Mouse (Mus musculus): ENCODE results near the gene Lemd2. TPM values are rescaled to one million over a fixed set of nuclear protein-coding genes. Genes with fewer than 3 reads are reported as not detected.

Gene Lemd2
- polyA plus RNA-seq, 1 experiment from 2014 or later = 14.5 TPM

- no peak overlapping the region for H3K27ac ChIP-seq (ENCODE audit: low read depth, low read length)
- H3K4me1 ChIP-seq (ENCODE audit: control insufficient read depth, insufficient read depth, low read length) = peaks cover 25% of the 10 kb centered on the region
- H3K9me3 ChIP-seq (ENCODE audit: control insufficient read depth, low read length) = no peaks in the 10 kb centered on the region; the same call in 1 of the 2 replicates
- H3K27me3 ChIP-seq (ENCODE audit: control insufficient read depth, insufficient read depth, low read length) = no peaks in the 10 kb centered on the region
- WGBS = 94% methylated on average over 9 of the region's 9 CpGs
- no peak for ATAC-seq (ENCODE audit: low FRiP score, low TSS enrichment)
- H3K9ac ChIP-seq (ENCODE audit: low read depth, low read length) = no peak overlapping the region
- H3K4me2 ChIP-seq (replicated peaks; ENCODE audit: low read depth, low read length) = no peak overlapping the region
- H3K4me3 ChIP-seq (ENCODE audit: low read length) = no peak overlapping the region
- H3K36me3 ChIP-seq (ENCODE audit: control insufficient read depth, insufficient read depth, low read length) = peaks cover 69% of the 10 kb centered on the region
These were observed 5.1 kb downstream of the Lemd2 start for GRCm38 (mm10) chr17:27199205-27199604.

GRCm38 (mm10) chr17:27196206-27196605 lies 8.1 kb downstream of the Lemd2 start:
- Histone ChIP-seq H3K9me3 (ENCODE audit: control insufficient read depth, low read length) (no peaks in the 10 kb centered on the region), H3K9ac (ENCODE audit: low read depth, low read length) (no peak overlapping the region), H3K4me2 (replicated peaks; ENCODE audit: low read depth, low read length) (no peak overlapping the region), H3K4me1 (ENCODE audit: control insufficient read depth, insufficient read depth, low read length) (peaks cover 9% of the 10 kb centered on the region), H3K27ac (ENCODE audit: low read depth, low read length) (no peak overlapping the region), H3K27me3 (ENCODE audit: control insufficient read depth, insufficient read depth, low read length) (no peaks in the 10 kb centered on the region), H3K4me3 (ENCODE audit: low read length) (no peak overlapping the region), H3K36me3 (ENCODE audit: control insufficient read depth, insufficient read depth, low read length) (peaks cover 91% of the 10 kb centered on the region)
- no peak for ATAC-seq (ENCODE audit: low FRiP score, low TSS enrichment)
- WGBS = 81% methylated on average over 9 of the region's 9 CpGs

- Histone ChIP-seq H3K27ac (ENCODE audit: low read depth, low read length) (no peak overlapping the region), H3K9ac (ENCODE audit: low read depth, low read length) (no peak overlapping the region), H3K27me3 (ENCODE audit: control insufficient read depth, insufficient read depth, low read length) (no peaks in the 10 kb centered on the region), H3K4me1 (ENCODE audit: control insufficient read depth, insufficient read depth, low read length) (no peaks in the 10 kb centered on the region; the same call in 1 of the 2 replicates), H3K4me3 (ENCODE audit: low read length) (no peak overlapping the region), H3K36me3 (ENCODE audit: control insufficient read depth, insufficient read depth, low read length) (peaks cover 94% of the 10 kb centered on the region), H3K9me3 (ENCODE audit: control insufficient read depth, low read length) (no peaks in the 10 kb centered on the region), H3K4me2 (replicated peaks; ENCODE audit: low read depth, low read length) (no peak overlapping the region)
- ATAC-seq (ENCODE audit: low FRiP score, low TSS enrichment) = no peak
- WGBS = 84% methylated on average over 20 of the region's 20 CpGs
These were observed 9.7 kb downstream of the Lemd2 start for GRCm38 (mm10) chr17:27194258-27195185.

- no peak overlapping the region for H3K4me2 ChIP-seq (replicated peaks; ENCODE audit: low read depth, low read length)
- H3K4me3 ChIP-seq (ENCODE audit: low read length) = no peak overlapping the region
- ATAC-seq (ENCODE audit: low FRiP score, low TSS enrichment) = no peak
These were observed 12.5 kb downstream of the Lemd2 start for GRCm38 (mm10) chr17:27191804-27192203.

GRCm38 (mm10) chr17:27191189-27191588 lies 13.1 kb downstream of the Lemd2 start:
- H3K9me3 ChIP-seq (ENCODE audit: control insufficient read depth, low read length) = no peaks in the 10 kb centered on the region
- H3K4me1 ChIP-seq (ENCODE audit: control insufficient read depth, insufficient read depth, low read length) = no peaks in the 10 kb centered on the region
- no peak overlapping the region for H3K27ac ChIP-seq (ENCODE audit: low read depth, low read length)
- no peak overlapping the region for H3K4me3 ChIP-seq (ENCODE audit: low read length)
- no peak overlapping the region for H3K9ac ChIP-seq (ENCODE audit: low read depth, low read length)
- no peak overlapping the region for H3K4me2 ChIP-seq (replicated peaks; ENCODE audit: low read depth, low read length)
- ATAC-seq (ENCODE audit: low FRiP score, low TSS enrichment) = no peak
- WGBS = 87% methylated on average over 6 of the region's 6 CpGs
- no peaks in the 10 kb centered on the region for H3K27me3 ChIP-seq (ENCODE audit: control insufficient read depth, insufficient read depth, low read length)
- H3K36me3 ChIP-seq (ENCODE audit: control insufficient read depth, insufficient read depth, low read length) = peaks cover 65% of the 10 kb centered on the region

More at GRCm38 (mm10) chr17:27191804-27192203, 12.5 kb downstream of the Lemd2 start:
- Histone ChIP-seq H3K4me1 (ENCODE audit: control insufficient read depth, insufficient read depth, low read length) (no peaks in the 10 kb centered on the region), H3K9me3 (ENCODE audit: control insufficient read depth, low read length) (no peaks in the 10 kb centered on the region), H3K9ac (ENCODE audit: low read depth, low read length) (no peak overlapping the region), H3K27ac (ENCODE audit: low read depth, low read length) (no peak overlapping the region), H3K36me3 (ENCODE audit: control insufficient read depth, insufficient read depth, low read length) (peaks cover 71% of the 10 kb centered on the region), H3K27me3 (ENCODE audit: control insufficient read depth, insufficient read depth, low read length) (no peaks in the 10 kb centered on the region)
- 82% methylated on average over 5 of the region's 5 CpGs for WGBS

GRCm38 (mm10) chr17:27189640-27190216 lies 14.5 kb downstream of the Lemd2 start:
- Histone ChIP-seq H3K9ac (ENCODE audit: low read depth, low read length) (no peak overlapping the region), H3K9me3 (ENCODE audit: control insufficient read depth, low read length) (no peaks in the 10 kb centered on the region), H3K4me2 (replicated peaks; ENCODE audit: low read depth, low read length) (no peak overlapping the region), H3K4me1 (ENCODE audit: control insufficient read depth, insufficient read depth, low read length) (no peaks in the 10 kb centered on the region), H3K4me3 (ENCODE audit: low read length) (no peak overlapping the region), H3K27me3 (ENCODE audit: control insufficient read depth, insufficient read depth, low read length) (no peaks in the 10 kb centered on the region), H3K36me3 (ENCODE audit: control insufficient read depth, insufficient read depth, low read length) (peaks cover 50% of the 10 kb centered on the region), H3K27ac (ENCODE audit: low read depth, low read length) (no peak overlapping the region)
- ATAC-seq (ENCODE audit: low FRiP score, low TSS enrichment) = peak; percentile 56
- WGBS = 38% methylated on average over 10 of the region's 10 CpGs

GRCm38 (mm10) chr17:27188883-27189282 lies 15.4 kb downstream of the Lemd2 start:
- no peak overlapping the region for H3K9ac ChIP-seq (ENCODE audit: low read depth, low read length)
- ATAC-seq (ENCODE audit: low FRiP score, low TSS enrichment) = no peak
- no peak overlapping the region for H3K27ac ChIP-seq (ENCODE audit: low read depth, low read length)
- H3K9me3 ChIP-seq (ENCODE audit: control insufficient read depth, low read length) = no peaks in the 10 kb centered on the region
- H3K4me3 ChIP-seq (ENCODE audit: low read length) = no peak overlapping the region
- no peak overlapping the region for H3K4me2 ChIP-seq (replicated peaks; ENCODE audit: low read depth, low read length)
- H3K4me1 ChIP-seq (ENCODE audit: control insufficient read depth, insufficient read depth, low read length) = no peaks in the 10 kb centered on the region
- H3K27me3 ChIP-seq (ENCODE audit: control insufficient read depth, insufficient read depth, low read length) = no peaks in the 10 kb centered on the region
- WGBS = 81% methylated on average over 9 of the region's 9 CpGs
- peaks cover 42% of the 10 kb centered on the region for H3K36me3 ChIP-seq (ENCODE audit: control insufficient read depth, insufficient read depth, low read length)

GRCm38 (mm10) chr17:27187059-27187458 lies 17.2 kb downstream of the Lemd2 start:
- no peaks in the 10 kb centered on the region for H3K27me3 ChIP-seq (ENCODE audit: control insufficient read depth, insufficient read depth, low read length)
- no peak overlapping the region for H3K9ac ChIP-seq (ENCODE audit: low read depth, low read length)
- peaks cover 24% of the 10 kb centered on the region for H3K36me3 ChIP-seq (ENCODE audit: control insufficient read depth, insufficient read depth, low read length)
- H3K4me3 ChIP-seq (ENCODE audit: low read length) = no peak overlapping the region
- no peak overlapping the region for H3K4me2 ChIP-seq (replicated peaks; ENCODE audit: low read depth, low read length)
- 63% methylated on average over 5 of the region's 5 CpGs for WGBS
- ATAC-seq (ENCODE audit: low FRiP score, low TSS enrichment) = no peak
- no peaks in the 10 kb centered on the region for H3K9me3 ChIP-seq (ENCODE audit: control insufficient read depth, low read length)
- no peaks in the 10 kb centered on the region for H3K4me1 ChIP-seq (ENCODE audit: control insufficient read depth, insufficient read depth, low read length)
- no peak overlapping the region for H3K27ac ChIP-seq (ENCODE audit: low read depth, low read length)

- Histone ChIP-seq H3K36me3 (ENCODE audit: control insufficient read depth, insufficient read depth, low read length) (peaks cover 14% of the 10 kb centered on the region; the same call in 1 of the 2 replicates), H3K27me3 (ENCODE audit: control insufficient read depth, insufficient read depth, low read length) (no peaks in the 10 kb centered on the region), H3K4me1 (ENCODE audit: control insufficient read depth, insufficient read depth, low read length) (no peaks in the 10 kb centered on the region), H3K4me2 (replicated peaks; ENCODE audit: low read depth, low read length) (no peak overlapping the region), H3K27ac (ENCODE audit: low read depth, low read length) (no peak overlapping the region), H3K9me3 (ENCODE audit: control insufficient read depth, low read length) (no peaks in the 10 kb centered on the region), H3K9ac (ENCODE audit: low read depth, low read length) (no peak overlapping the region), H3K4me3 (ENCODE audit: low read length) (no peak overlapping the region)
- ATAC-seq (ENCODE audit: low FRiP score, low TSS enrichment) = no peak
- 87% methylated on average over 3 of the region's 3 CpGs for WGBS
These were observed 18.2 kb downstream of the Lemd2 start for GRCm38 (mm10) chr17:27186068-27186467.

All from kidney, embryonic 14.5 days (tissue).